Mouse (Mus musculus) central nervous system, embryonic 18 days (tissue): Measurements from ENCODE around the gene Maged1. TPM values are rescaled to one million over a fixed set of nuclear protein-coding genes. Genes with fewer than 3 reads are reported as not detected.

Source experiments
- polyA plus RNA-seq: library from polyadenylated mRNA; depleted of rRNA; stranded (reverse); fragments of >200 nt; gene quantifications from 2 replicates; pipeline ENCODE4 v1.2.3, GENCODE M21; 2012; rRNA removed

Gene Maged1
- 785 and 813 TPM in 2 replicates for polyA plus RNA-seq

GRCm38 (mm10) chrX:94541918-94542355, at the start of gene Maged1:
TSS of gene Maged1 (minus strand) at chrX:94542143.

Other genes with a start within 250 kb of the Maged1 start
- gene Fam90a1b, start 175.4 kb downstream of the Maged1 start, polyA plus RNA-seq, result 0.38 and 0.40 TPM in 2 replicates
- gene Apoo, start 175.0 kb downstream of the Maged1 start, polyA plus RNA-seq, result 36.4 and 38.0 TPM in 2 replicates
- 24.2 and 26.4 TPM in 2 replicates for gene Gspt2, start 93.9 kb upstream of the Maged1 start, polyA plus RNA-seq
- 7.0 and 7.2 TPM in 2 replicates for gene Zxdb, start 182.4 kb upstream of the Maged1 start, polyA plus RNA-seq